Mouse (Mus musculus): Measurements from ENCODE around the gene Mertk. TPM values are rescaled to one million over a fixed set of nuclear protein-coding genes. Genes with fewer than 3 reads are reported as not detected.

Gene Mertk
- polyA plus RNA-seq, 1 experiment from 2014 or later: 2.5 TPM

- no peak for TF ChIP-seq CTCF (IDR thresholded peaks at IDR 0.05)
- ChIA-PET POLR2A (interaction anchor here (0.6 kb wide), 1 partner anchor 12 kb away, joined by 3 read pairs; no protein-coding TSS in a partner anchor), CTCF (interaction anchor here (1.4 kb wide), 1 partner anchor 10 kb away, joined by 4 read pairs; no protein-coding TSS in a partner anchor)
- no peak for ATAC-seq
- no peaks in the 10 kb centered on the region for H3K27me3 ChIP-seq
- in situ Hi-C loops (cut with MboI; ENCODE audit: low pct_unique_long_range_greater_than_20kb): no loop called here
- DNase-seq (ENCODE audit: low read depth, low spot score): no peak
Measured at GRCm38 (mm10) chr2:128715979-128716378, 17.2 kb downstream of the Mertk start.

DNA sequence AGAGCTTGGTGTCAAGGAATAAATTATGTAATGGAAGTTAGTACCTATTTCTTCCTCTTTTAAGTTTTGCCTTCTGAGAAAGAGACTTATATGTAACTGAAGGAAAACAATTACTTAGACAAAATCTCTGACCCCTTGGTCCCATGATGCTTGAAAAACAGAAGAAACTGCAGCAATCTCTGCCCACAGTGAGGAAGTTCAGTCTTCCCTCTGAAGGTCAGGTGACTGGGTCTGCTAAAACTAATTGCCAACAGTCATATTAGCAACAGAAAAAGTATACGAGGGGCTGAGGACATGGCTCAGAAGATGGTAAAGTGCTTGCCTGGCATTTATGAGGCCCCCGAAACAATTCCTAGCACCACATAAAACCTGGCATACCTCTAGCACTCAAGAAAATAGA is 20.6 kb downstream of the Mertk start:
- in situ Hi-C loops (cut with MboI; ENCODE audit: low pct_unique_long_range_greater_than_20kb): no loop called here
- ChIA-PET POLR2A (no interaction called here), CTCF (no interaction called here)
- no peaks in the 10 kb centered on the region for H3K27me3 ChIP-seq
- DNase-seq (ENCODE audit: low read depth, low spot score): no peak
- TF ChIP-seq CTCF (IDR thresholded peaks at IDR 0.05): no peak
- ATAC-seq: no peak

GRCm38 (mm10) chr2:128722106-128722710 is 23.5 kb downstream of the Mertk start:
- DNase-seq (ENCODE audit: low read depth, low spot score) (no peak), ATAC-seq (no peak)
- in situ Hi-C loops (cut with MboI; ENCODE audit: low pct_unique_long_range_greater_than_20kb): no loop called here
- ChIA-PET CTCF (no interaction called here), POLR2A (no interaction called here)
- H3K27me3 ChIP-seq: no peaks in the 10 kb centered on the region
- TF ChIP-seq CTCF (IDR thresholded peaks at IDR 0.05): no peak

DNA sequence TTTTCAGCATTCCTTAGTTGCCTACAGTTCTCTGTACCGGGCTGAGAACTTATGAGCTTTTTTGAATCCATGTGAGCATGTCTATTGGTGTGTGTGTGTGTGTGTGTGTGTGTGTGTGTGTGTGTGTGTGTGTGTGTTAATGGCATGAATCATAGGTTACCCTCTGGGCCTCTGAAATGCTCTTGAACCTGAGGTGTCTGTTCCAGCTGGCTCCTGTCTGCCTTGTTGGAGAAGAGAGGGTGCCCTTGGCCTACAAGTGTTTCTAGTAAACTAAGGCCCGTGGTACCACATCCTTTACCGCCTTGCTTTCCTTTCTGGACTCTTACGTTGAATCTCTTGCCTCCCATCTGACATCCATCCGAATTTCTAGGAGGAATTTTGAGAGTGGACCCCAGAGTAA is 27.3 kb downstream of the Mertk start:
- TF ChIP-seq CTCF (IDR thresholded peaks at IDR 0.05): no peak
- H3K27me3 ChIP-seq: no peaks in the 10 kb centered on the region
- in situ Hi-C loops (cut with MboI; ENCODE audit: low pct_unique_long_range_greater_than_20kb): no loop called here
- no peak for DNase-seq (ENCODE audit: low read depth, low spot score)
- ATAC-seq: no peak
- POLR2A ChIA-PET: no interaction called here
- CTCF ChIA-PET: interaction anchor here (1.0 kb wide), 1 partner anchor 10 kb away, joined by 4 read pairs; no protein-coding TSS in a partner anchor

DNA sequence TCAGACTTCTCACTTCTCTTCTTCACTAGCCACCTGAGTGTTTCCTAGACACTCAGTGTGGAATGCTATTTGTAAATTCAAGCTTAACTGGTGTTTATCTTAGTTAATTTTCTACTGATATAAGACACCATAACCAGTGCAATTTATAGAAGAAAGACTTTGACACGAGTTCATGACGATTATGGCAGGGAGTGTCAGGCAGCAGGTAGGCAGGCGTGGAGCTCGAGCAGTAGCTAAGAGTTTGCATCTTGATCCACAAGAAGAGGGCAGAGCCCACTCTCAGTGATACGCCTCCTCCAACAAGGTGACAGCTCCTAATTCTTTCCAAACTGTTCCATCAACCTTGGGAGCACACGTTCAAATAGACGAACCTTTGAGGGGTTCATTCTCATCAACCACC is 27.9 kb downstream of the Mertk start:
- ChIA-PET POLR2A (no interaction called here), CTCF (interaction anchor here (1.0 kb wide), 1 partner anchor 11 kb away, joined by 4 read pairs; no protein-coding TSS in a partner anchor)
- in situ Hi-C loops (cut with MboI; ENCODE audit: low pct_unique_long_range_greater_than_20kb): no loop called here
- DNase-seq (ENCODE audit: low read depth, low spot score): no peak
- no peaks in the 10 kb centered on the region for H3K27me3 ChIP-seq
- no peak for TF ChIP-seq CTCF (IDR thresholded peaks at IDR 0.05)
- no peak for ATAC-seq

GRCm38 (mm10) chr2:128727552-128727951 is 28.8 kb downstream of the Mertk start:
- TF ChIP-seq CTCF (IDR thresholded peaks at IDR 0.05): no peak
- in situ Hi-C loops (cut with MboI; ENCODE audit: low pct_unique_long_range_greater_than_20kb): no loop called here
- ChIA-PET POLR2A (interaction anchor here (0.7 kb wide), 1 partner anchor 31 kb away, joined by 3 read pairs; no protein-coding TSS in a partner anchor), CTCF (no interaction called here)
- no peak for ATAC-seq
- no peaks in the 10 kb centered on the region for H3K27me3 ChIP-seq
- DNase-seq (ENCODE audit: low read depth, low spot score): no peak

- no peaks in the 10 kb centered on the region for H3K27me3 ChIP-seq
- in situ Hi-C loops (cut with MboI; ENCODE audit: low pct_unique_long_range_greater_than_20kb): no loop called here
- ChIA-PET POLR2A (interaction anchor here (0.7 kb wide), 1 partner anchor 32 kb away, joined by 3 read pairs; no protein-coding TSS in a partner anchor), CTCF (no interaction called here)
- DNase-seq (ENCODE audit: low read depth, low spot score) (no peak), ATAC-seq (no peak)
- no peak for TF ChIP-seq CTCF (IDR thresholded peaks at IDR 0.05)
Measured at GRCm38 (mm10) chr2:128728066-128728465, 29.3 kb downstream of the Mertk start.

- TF ChIP-seq CTCF (IDR thresholded peaks at IDR 0.05): no peak
- H3K27me3 ChIP-seq: no peaks in the 10 kb centered on the region
- in situ Hi-C loops (cut with MboI; ENCODE audit: low pct_unique_long_range_greater_than_20kb): no loop called here
- DNase-seq (ENCODE audit: low read depth, low spot score) (no peak), ATAC-seq (no peak)
- POLR2A ChIA-PET: no interaction called here
- CTCF ChIA-PET: interaction anchor here (0.7 to 3.6 kb wide), 2 partner anchors 21 to 30 kb away, joined by 3 to 13 read pairs; partner anchors contain the start of gene Mertk
Measured at GRCm38 (mm10) chr2:128729141-128729540, 30.4 kb downstream of the Mertk start.

DNA sequence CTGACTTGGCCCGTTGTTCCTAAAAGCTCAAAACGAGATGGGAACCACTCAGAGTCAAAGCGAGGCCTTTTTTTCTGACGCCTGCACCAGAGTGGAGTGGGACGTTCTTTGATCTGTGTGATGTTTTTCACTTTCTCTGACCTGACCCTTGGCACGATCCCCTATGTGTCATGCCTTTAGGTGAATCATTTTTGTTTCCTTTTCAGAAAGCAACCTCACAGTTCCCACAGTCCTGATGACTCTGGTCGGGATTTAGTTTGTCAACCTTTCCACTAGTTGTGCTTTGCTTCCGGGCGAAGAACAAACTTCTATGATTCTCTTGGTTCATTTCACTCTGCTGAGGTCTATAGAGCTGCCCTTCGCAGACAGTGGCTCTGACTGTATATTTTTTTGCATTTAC is 32.8 kb downstream of the Mertk start:
- ATAC-seq (no peak), DNase-seq (ENCODE audit: low read depth, low spot score) (peak; percentile 54)
- CTCF ChIA-PET: interaction anchor here (3.6 kb wide), 1 partner anchor 33 kb away, joined by 13 read pairs; the partner anchor contains the start of gene Mertk
- no peak for TF ChIP-seq CTCF (IDR thresholded peaks at IDR 0.05)
- no peaks in the 10 kb centered on the region for H3K27me3 ChIP-seq
- POLR2A ChIA-PET: no interaction called here
- in situ Hi-C loops (cut with MboI; ENCODE audit: low pct_unique_long_range_greater_than_20kb): no loop called here

GRCm38 (mm10) chr2:128731951-128732350 is 33.2 kb downstream of the Mertk start:
- POLR2A ChIA-PET: no interaction called here
- DNase-seq (ENCODE audit: low read depth, low spot score): peak; percentile 81
- no peak for TF ChIP-seq CTCF (IDR thresholded peaks at IDR 0.05)
- ATAC-seq: no peak
- in situ Hi-C loops (cut with MboI; ENCODE audit: low pct_unique_long_range_greater_than_20kb): no loop called here
- no peaks in the 10 kb centered on the region for H3K27me3 ChIP-seq
- CTCF ChIA-PET: interaction anchor here (3.6 kb wide), 1 partner anchor 33 kb away, joined by 13 read pairs; the partner anchor contains the start of gene Mertk

DNA sequence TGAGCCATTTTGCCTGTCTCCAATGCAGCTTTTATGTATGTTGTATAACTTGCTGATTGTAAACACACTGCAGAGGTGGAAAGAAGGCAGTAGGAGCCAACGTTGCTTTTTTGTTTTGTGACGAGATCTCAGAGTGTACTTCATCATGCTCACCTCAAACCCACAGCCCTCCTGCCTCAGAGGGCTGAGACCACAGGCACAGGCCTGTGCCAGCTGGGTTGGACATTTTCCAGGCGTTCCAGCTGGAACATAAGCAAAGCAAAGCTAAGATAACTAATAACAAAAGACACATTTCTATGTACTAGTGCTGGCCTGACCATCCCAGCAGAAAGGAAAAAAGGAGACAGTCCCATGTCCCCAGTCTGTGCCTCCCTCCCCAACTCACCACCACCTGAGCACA is 36.3 kb downstream of the Mertk start:
- no peak for ATAC-seq
- TF ChIP-seq CTCF (IDR thresholded peaks at IDR 0.05): no peak

More for the DNA sequence above, 36.3 kb downstream of the Mertk start:
- H3K27me3 ChIP-seq: no peaks in the 10 kb centered on the region
- in situ Hi-C loops (cut with MboI; ENCODE audit: low pct_unique_long_range_greater_than_20kb): loop anchor here (5.0 kb wide), 1 partner anchor 38 kb away; the partner anchor contains the start of gene Mertk
- DNase-seq (ENCODE audit: low read depth, low spot score): peak; percentile 15
- CTCF ChIA-PET: no interaction called here
- POLR2A ChIA-PET: interaction anchor here (0.9 kb wide), 1 partner anchor 17 kb away, joined by 3 read pairs; no protein-coding TSS in a partner anchor
